Mouse (Mus musculus) cerebellum, adult 2 months (tissue): ENCODE results near the gene Tbc1d1.
"Not testable (repeated sequence)": the region's sequence is repeated elsewhere in the genome, so short reads cannot be mapped to it uniquely, and the experiment has no call there.

Source experiments
- CTCF ChIP-seq: fragments of 200-500 bp; IDR thresholded peaks from 2 replicates; pipeline ENCODE4 v1.5.1; 2011; ENCODE audit warnings: low read depth, mild to moderate bottlenecking, control low read depth, low read length, moderate library complexity, borderline replicate concordance; ENCODE audit not compliant: insufficient read depth
- POLR2A ChIP-seq: fragments of 200-500 bp; IDR thresholded peaks from 2 replicates; pipeline ENCODE4 v1.6.1; 2011; ENCODE audit warnings: low read length, control low read depth, borderline replicate concordance; ENCODE audit not compliant: insufficient read depth

GRCm38 (mm10) chr5:64360876-64361268 lies 204.8 kb downstream of the Tbc1d1 start:
- not testable (repeated sequence) for TF ChIP-seq CTCF, POLR2A
